Mouse (Mus musculus): Measurements from ENCODE around the gene Ehd2.

The Ehd2 gene

DNA sequence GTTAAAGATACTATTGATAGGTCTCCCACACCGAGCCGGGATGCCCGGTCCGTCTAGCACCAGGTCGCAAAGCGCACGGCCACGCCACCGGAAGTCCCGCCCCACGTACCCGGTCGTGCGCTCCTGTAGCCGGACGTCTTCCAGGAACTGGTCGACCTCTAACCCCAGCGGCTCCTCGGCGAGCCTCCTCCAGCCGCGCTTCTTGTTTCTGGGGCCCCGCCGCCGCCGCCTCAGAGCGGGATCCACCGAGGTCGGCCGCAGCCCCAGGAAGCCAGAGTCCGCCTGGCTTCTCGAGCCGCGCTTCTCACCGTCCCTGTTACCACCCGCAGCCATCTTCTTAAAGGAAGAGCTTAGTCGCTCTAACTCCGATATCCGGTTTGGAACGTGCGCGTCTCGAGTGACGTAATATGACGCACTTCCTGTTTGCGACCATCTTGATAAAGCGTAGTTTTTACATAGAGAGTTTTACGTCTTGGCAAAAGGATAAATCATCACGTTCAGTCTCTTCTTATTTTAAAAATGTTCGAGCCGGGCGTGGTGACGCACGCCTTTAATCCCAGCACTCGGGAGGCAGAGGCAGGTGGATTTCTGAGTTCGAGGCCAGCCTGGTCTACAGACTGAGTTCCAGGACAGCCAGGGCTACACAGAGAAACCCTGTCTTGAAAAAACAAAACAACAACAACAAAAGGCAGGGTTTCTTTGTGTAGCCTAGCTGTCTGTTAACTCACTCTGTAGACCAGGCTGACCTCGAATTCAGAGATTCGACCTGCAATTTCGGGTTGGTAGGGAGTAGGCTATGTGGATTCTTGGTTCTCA lies 21.4 kb downstream of the Ehd2 start, which contains the start of gene Nop53:
Nop53 (minus strand) TSS at position 354 of the 816 bp plus-strand sequence.
- 1% methylated on average over 59 of the region's 59 CpGs for WGBS

DNA sequence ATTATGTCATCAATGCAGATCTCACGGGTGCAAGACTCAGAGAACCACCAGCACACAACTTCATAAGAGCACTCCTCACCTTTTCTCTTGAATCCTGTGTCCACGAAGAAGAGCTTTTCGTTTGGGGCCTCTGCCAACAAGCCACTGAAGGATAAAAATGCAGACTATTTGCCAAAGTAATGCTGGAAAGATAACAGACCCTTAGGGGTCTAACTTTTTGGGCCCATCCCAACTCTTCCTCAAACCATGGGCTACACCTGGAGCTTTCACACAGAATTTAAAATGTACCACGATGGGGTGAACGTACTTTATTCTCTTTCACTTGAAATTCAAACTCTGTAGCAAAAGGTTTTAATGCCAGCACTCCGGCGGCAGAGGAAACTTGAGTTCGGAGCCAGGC lies 22.2 kb downstream of the Ehd2 start:
- WGBS, result 3% methylated on average over 8 of the region's 8 CpGs

DNA sequence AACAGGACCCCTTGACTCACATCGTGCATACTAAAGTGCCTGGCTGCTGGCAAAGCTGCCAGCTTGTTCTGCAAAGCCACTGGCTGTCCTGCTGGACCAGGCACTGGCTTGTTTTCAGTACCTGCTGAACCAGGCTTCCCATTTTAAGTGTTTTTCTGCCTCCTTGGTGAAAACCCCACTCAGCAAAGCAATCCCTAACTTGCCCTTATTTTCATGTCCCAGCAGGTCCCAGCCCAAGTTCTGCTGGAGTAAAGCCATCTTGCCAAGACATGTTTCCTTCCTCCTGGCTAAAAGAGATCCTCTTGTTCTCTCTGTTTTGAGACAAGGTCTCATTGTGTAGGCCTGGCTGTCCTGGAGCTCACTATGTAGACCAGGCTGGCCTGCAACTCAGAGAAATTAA lies 23.1 kb downstream of the Ehd2 start:
- 64% methylated on average over 1 of the region's 1 CpGs for WGBS

DNA sequence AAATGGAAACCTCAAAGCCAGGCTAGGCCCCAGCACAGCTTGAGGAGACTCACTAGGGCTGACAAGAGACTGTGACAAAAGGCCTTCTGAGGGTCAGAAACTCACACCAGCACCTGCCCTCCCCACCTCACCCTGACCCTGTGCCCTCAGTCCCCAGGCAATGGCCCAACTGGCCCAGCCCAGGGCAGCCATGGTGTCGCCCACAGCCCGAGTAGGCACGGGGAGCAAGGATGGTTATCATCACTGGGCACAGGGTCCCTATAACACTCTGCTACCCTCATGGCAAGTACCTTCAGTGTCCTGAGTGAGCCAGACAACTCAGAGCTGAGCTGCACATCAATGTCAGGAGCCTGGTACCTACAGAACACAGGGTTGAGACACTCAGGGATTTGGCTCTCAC lies 28.7 kb downstream of the Ehd2 start:
- 88% methylated on average over 3 of the region's 3 CpGs for WGBS

DNA sequence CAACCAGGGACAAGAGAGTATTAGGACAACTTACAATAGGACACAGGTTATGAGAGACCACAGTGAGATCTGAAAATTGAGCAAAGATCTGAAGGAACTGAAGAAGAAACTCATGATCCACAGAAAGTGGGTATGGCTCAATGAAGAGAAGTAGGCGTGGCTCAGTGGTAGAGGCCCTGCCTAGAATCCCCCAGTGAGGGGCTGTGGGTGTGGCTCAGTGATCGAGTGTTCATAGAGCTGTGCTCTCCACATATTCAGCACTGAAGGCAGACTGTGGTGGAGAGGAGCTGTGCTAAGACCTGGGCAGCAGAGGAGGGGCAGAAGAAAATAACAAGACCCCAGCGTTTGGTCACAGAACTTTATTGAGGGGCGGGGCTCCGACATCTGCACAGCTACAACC lies 29.9 kb downstream of the Ehd2 start:
- 89% methylated on average over 5 of the region's 5 CpGs for WGBS

DNA sequence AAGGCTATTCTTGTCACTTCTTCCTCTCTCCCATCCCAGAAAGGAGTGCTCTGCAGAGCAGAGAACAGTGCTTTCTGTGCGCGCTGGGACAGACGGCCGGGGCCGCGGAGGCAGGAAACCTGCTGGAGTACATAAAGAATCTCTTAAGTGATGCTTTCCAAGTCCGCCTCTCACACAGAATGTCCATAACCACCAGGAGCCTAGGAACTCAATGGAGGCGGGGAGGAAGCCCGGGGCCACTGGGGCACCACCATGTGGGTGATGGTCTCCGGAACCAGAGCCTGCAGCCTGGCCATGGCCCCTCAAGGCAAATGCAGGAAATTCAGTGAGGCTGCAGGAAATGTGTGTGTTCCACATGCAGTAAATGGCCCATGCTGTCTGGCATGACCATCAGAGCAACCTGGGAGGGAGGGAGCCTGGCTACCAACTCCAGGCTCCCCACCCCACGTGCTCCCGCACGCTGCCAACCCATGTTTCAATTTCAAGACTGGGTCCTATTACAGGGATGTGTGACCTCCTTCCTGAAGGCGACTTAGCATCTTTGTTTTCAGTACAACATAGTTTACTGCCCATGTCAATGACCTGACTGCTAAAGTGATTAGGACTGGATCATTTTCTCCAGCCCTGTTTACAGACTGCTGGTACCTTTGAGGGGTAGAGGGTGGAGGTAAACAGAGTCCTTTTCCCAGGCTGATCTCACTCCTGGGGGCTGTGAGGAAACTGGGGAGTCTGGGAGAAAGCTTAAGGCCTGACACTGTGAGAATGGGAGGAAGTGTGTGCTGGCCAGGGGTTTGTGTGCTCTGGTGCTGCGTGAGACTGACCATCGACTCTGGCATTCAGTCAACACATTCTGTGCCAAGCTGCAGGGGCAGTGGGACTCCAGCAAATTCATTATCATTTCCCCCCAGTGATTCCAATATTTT lies 33.7 kb downstream of the Ehd2 start:
- WGBS, result 45% methylated on average over 16 of the region's 16 CpGs

DNA sequence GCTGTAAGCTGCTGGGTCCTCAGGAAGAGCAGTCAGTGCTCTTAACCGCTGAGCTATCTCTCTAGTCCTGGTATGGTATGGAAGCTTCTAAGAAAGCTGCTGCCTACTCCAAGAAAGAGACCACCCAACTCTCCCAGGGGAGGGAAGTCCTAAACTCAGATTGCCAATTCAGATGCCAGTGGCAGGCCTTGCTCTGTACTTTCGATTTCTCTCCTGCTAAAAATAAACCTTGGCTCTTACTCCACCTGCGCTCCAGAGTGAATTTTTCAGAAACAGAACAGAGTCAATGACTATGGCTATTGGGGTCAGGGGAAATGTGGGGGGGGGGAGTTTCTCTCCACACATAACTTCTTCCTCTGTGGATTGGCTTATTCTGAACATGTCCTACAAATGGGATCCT lies 35.7 kb downstream of the Ehd2 start:
- 55% methylated on average over 3 of the region's 3 CpGs for WGBS

DNA sequence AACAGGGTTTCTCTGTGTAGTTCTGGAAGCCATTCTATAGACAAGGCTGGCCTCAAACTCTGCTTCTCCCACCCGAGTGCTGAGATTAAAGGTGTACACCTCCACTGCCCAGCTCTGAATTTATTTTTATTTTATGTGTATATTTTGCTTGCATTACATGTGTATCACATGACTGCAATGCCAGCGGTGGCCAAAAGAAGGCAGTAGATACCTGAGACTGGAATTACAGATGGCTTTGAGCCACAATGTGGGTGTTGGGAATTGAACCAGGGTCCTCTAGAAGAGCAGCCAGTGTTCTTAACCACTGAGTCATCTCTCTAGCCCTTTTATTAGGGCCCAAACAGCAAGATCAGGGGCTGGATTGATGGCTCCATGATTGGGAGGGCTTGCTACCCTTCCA lies 36.8 kb downstream of the Ehd2 start:
- WGBS, result 65% methylated on average over 2 of the region's 2 CpGs

DNA sequence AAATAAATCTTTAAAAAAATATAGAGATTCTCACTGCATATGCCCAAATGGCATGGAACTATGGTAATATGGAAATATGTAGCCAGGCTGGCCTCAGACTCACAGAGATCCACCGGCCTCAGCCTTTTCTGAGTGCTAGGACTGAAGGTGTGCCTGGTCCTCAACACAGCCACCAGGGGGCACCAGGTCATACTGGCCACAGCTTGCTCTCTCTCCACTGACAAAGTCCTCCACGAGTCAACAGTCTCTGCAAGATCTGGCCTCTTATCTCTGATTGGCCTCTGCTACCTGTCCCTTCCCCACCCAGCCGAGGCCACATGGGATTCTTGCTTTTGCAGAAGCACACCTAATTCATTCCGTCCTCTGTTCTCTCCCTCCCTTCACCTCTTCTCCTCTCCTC lies 37.5 kb downstream of the Ehd2 start:
- WGBS, result 53% methylated on average over 4 of the region's 4 CpGs

DNA sequence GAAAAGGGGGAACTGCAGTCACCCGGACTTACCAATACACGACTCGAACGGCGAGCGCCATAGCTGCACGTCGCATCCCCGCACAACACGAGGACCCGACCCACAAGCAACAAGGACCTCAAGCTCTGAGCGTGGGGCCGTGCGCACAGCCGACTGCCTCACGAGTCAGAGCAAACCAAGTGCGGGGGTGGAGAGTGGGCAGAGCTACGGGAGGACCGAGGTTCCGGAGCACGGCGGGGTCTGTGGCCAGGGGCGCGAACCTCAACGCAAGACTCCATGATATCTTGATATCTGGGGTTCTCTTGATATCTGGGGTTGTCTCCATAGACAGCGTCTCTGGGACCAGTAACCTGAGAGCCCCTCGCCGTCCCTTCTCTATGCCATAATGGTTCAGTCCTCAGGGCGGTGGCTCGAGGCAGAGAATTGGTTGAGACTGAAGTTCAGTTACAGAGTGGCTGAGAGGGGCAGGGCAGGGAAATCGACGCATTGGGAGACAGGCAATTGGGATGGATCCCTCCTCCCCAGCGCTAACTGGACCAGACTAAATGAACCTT lies 45.1 kb downstream of the Ehd2 start, which contains the start of gene Selenow:
Selenow (minus strand) TSS at position 183 of the 554 bp plus-strand sequence.
- WGBS, result under 1% methylated on average over 33 of the region's 33 CpGs

DNA sequence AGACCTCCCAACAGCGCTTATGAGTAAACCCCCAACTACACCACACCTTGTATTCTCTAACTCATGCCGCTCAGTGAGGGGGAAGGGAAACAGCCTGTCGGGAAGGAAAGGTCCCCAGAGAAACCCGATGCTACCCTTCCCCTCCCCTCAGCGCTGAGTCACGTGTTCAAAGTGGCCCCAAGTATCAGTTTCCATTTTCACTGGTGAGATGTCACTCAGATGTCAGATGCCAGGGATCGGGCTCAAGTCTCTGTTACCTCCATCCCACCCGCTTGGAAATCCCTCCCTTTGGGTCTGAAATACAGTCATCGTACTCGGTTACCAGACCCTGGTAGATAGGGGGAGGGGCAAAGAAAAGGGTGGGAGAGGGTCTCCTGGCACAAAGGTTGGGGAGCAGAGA lies 45.6 kb downstream of the Ehd2 start:
- WGBS, result 1% methylated on average over 10 of the region's 10 CpGs

DNA sequence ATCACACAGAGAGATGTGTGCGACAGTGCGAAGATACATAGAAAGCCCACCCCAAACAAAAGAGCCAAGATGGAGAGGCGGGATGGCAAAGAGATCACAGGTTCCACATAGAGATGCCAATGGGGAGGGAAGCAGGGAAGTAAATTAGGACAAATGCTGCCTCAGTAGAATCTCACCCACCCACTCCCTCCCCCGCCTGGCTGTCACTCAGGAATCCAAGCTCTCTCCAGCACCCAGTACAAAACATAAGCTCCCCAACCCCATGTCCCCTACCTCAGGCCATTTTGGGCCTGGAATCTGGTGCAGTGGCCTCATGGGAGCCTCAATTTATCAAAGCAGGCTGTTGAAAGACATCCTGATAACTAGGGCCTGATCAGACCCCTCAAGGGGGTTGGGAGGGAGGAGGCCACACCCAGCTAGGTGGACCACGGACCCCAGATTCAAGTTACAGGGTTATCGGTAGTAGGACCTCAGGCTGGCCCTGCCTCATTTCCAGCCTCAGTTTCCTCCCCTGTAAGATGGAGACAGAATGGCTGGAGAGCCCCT lies 46.6 kb downstream of the Ehd2 start:
- 56% methylated on average over 6 of the region's 6 CpGs for WGBS

DNA sequence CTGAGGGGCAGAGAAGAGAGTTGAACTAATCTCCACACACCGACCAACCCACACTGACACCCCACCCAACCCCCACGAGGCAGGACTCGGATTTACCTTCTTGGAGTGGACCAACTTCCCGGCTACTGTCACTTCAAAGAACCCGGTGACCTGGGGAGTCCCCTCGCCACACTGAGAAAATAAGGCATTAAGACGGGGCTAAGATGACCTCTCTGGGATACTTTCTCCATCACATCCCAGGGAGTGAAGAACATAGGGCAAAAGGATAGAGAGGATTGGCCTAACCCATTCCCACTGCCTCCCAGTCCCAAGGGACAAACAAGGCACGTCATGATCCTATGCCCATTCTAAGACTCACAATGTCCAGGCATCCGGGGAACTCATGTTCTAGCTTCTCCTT lies 47.4 kb downstream of the Ehd2 start:
- 76% methylated on average over 9 of the region's 9 CpGs for WGBS

DNA sequence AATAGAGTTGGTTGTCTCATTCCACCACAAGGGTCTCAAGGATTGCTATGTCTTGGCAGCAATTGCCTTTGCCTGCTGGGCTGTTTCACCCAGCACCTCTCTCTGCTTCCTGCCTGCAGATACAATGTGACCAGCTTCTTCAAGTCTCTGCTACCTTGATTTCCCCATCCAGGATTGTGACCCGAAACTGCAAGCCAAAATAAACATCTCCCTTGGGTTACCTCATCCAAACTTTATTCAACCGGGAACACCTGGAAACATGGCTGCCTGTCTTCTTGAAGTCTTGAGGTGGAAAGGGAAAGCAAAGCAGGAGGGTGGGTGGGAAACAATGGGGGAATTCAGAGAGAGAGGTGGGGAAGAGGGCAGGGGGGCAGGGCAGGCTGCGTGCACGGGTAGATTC lies 50.4 kb downstream of the Ehd2 start:
- 75% methylated on average over 4 of the region's 4 CpGs for WGBS

DNA sequence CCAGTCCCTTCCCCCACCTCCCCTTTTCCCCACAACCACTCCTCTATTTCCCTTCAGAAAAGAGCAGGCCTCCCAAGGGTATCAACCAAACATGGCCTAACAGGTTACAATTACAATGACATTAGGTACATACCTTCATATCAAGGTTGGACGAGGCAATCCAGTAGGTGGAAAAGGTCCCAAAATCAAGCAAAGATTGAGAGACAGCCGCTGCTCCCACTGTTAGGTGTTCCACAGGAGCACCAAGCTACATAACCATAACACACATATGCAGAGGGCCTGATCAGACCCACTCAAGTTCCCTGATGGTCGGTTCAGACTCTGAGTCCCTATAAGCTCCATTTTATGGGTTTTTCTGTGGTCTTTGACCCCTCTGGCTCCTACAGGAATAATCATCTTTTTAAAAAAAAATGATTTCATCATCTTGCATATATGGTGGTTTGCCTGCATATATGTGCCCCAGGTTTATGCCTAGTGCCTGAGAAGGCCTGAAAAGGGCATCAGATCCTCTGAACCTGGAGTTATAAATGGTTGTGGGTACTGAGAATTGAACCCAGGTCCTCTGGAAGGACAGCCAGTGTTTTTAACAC lies 51.1 kb downstream of the Ehd2 start:
- WGBS, result 74% methylated on average over 3 of the region's 3 CpGs

DNA sequence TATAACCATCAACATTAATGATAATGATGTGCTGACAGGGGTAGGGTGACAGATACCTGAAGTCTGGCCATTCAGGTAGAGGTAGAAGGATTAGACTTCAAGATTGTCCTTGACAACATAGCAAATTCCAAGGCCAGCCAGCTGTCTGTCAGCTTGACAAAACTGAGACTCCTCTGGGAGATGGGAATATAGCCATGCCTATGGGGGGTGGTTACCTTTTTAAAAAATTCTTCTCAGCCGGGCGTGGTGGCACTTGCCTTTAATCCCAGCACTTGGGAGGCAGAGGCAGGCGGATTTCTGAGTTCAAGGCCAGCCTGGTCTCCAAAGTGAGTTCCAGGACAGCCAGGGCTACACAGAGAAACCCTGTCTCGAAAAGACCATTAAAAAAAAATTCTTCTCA lies 51.7 kb downstream of the Ehd2 start:
- WGBS, result 69% methylated on average over 4 of the region's 4 CpGs

DNA sequence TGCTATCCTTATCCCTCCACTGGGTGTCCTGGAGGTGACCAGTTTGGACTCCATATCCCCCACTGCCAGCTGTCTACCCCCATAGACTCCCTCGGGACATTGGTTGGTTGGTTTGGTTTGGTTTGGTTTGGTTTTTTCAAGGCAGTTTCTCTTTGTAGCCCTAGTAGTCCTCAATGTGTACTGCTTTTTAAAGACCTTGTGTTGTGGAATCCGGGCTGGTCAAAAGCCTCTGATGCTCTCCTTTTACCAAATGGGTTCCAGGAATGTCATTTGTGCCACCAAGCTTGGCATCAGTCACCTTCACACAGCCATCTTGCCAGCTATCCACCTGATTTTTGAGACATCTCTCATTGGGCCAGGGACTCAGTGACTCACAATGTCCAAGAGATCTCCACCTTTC lies 52.6 kb downstream of the Ehd2 start:
- 81% methylated on average over 2 of the region's 2 CpGs for WGBS

DNA sequence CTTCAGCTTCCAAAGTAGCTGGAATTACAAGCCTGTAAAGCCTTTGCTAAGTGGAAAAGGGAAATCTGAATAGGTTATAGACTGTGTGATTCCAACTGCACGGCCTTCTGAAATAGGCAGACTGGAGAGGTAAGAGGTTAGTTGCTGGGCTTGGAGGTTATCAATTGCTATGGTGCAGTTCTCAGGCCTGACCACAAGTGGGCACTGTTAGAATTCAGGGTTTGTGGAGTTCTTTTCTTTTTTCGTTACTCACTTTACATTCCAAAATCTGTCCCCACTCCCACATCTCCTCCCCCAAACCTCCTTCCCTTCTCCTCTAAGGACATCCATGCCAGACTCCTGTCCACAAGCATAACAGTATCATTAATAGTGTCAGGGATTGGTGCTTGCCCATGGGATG lies 53.1 kb downstream of the Ehd2 start:
- 27% methylated on average over 2 of the region's 2 CpGs for WGBS

DNA sequence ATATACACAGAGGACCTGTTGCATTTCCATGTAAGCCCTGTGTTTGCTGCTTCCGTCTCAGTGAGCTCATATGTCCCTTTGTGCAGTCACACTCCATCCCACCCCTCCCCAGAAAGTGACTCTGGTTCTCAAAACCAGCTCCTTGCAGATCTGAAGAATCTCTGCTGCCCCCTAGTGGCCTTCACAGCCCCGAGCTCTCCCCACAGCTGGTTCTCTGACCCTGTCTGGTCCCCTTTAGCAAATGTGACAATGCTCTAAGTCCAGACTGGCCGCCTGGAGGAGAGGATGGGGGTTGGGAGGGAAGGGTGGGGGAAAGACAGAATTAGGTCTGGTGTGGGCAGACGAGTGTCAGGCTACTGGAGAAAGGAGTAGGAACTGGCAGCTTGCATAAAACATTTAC lies 55.2 kb downstream of the Ehd2 start:
- WGBS, result 0% methylated on average over 4 of the region's 4 CpGs

DNA sequence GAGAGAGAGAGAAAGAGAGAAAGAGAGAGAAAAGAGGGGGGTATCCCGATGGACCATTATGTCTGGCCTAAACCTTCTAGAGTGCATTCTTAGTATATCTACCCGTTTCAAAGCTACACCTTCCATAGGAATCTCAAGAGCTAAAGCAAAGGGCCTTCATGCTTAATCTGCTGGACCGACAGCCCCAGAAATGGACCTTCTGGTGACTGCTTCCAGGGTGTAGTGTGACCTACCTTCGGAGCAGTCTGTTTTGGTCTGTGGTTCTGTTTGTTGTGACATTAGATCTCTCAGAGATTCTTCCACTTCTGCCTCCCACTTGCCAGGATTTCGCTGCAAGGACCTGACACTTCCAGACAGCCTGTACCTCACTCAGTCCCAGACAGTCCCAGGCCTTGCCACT lies 56.8 kb downstream of the Ehd2 start:
- 89% methylated on average over 5 of the region's 5 CpGs for WGBS

DNA sequence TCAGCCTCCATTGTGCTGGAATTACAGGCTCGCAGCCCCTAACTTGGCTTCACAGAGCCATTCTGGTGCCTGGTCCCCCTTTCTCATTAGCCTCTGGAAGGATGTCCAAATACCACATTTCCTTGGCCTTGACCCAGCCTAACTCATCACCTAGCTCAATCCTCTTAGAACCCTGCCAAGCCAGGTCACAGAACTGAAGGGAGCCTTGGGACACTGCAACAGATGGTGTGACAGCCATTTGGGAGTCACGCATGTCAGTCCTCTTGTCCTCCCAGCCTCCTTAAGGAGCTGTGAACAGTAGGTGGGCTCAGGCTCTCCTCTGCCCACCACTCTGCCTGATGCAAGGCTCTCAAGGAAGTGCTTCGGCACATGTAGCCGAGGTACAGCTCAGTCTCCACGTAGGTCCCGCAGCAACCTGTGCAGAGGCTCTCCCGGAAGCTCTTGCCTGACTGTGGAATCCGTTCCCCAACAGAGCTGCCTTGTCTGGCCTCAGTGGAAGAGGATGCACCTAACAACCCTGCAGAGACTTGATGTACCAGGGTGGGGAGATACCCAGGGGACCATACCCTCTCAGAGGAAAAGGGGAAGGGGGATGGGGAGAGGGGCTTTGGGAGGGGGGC lies 59.3 kb downstream of the Ehd2 start:
- 85% methylated on average over 8 of the region's 8 CpGs for WGBS
